Mouse (Mus musculus) heart, postnatal 14 days (tissue): Measurements from ENCODE around the gene Kif9. TPM values are rescaled to one million over a fixed set of nuclear protein-coding genes. Genes with fewer than 3 reads are reported as not detected.

Experiments used
- DNase-seq, 2 experiments: peaks; one replicate each; pipeline ENCODE4 v3.0.0; 2021 to 2022
- intact Hi-C: fragments of 180-260 bp; cut with DNase I; formaldehyde crosslinking; loops from one replicate; pipeline ENCODE4 v1.15.1; 2025
- total RNA-seq, 2 experiments: library from RNA; stranded (reverse); gene quantifications; 2 replicates each; pipeline ENCODE4 v1.2.3; 2021

The Kif9 gene
- total RNA-seq, 2 experiments from 2014 or later = 0.24 to 0.31 TPM

DNA sequence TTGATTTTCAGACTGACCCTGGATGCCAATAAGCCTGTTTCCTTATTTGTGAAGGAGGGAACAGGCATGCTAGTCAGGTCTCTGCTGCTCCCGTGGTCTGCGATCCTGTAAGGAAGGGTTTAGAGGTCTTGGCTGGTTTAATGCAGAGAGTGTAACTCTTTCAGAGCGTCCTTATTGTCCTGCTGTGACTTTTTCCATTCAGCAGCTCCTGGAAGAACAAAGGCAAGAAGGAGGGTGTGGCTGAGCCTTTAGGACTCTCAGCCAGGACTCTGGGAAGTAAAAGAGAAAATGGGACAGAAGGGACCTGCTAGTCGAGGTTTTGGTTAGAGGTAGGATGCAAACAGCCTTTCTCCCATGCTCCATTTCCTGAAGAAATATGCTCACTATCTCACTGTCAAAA, 12.1 kb downstream of the Kif9 start:
- intact Hi-C loops = no loop called here
- DNase-seq = no peak

DNA sequence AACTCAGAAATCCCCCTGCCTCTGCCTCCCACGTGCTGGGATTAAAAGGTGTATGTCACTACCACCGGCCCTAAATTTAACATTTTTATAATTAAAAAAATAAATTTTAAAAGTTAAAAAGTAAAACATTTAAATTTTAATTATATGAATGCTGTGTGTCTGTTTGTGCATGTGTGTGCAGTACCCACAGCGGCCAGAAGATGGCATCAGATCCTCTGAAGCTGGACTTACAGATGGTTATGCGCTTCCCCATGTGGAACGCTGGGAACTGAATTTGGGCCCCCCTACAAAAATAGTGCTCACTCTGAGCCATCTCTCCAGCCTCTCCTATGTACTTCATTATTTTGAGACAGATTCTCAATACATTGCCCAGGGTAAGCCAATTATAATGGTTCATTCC, 14.2 kb downstream of the Kif9 start:
- intact Hi-C loops = no loop called here
- DNase-seq = peak; percentile 4 to 9

DNA sequence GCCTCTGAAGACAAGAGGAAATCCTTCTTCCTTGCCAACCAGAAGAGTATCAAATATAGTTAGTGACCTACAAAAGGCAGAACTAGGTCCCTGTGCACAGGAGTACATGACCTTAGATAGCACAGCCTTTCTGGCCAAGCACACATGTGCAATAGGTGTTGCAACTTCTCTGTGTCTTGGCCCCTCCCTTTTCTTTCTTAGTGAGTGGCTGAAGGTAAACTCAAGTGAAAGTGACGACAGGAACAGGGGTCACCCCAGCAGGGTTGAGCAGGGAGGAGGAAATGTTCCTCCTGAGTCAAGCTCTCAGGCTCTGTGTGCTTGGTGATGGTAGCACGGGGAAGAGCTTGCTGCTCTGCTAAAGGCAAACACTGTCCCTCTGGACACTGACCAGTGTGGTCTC, 49.0 kb downstream of the Kif9 start:
- DNase-seq = no peak
- intact Hi-C loops = no loop called here

- intact Hi-C loops = no loop called here
These were observed 52.4 kb downstream of the Kif9 start for GRCm38 (mm10) chr9:110529002-110529737.

DNA sequence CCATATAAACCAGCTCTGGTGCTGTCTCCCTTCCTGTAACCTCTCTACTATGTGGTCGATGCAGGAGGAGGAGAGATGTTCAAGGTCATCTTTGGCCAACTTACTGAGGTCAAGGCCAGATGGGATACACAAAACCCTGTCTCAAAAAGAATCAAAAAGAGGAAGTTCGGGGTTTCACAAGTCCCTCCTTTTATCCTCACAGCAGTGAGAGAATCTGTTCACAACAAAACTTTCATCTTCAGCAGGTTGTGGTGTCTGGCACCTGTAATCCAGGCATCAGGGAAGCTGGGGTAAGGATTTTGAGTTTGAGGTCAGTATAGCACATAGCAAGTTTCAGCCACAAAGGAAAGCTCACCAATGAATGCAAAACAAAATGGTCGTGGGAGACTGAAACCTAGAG, 53.9 kb downstream of the Kif9 start:
- DNase-seq = no peak
- intact Hi-C loops = loop anchor here (5.0 to 10.0 kb wide), 3 partner anchors 86 to 344 kb away; partner anchors contain the start of gene Als2cl

More at GRCm38 (mm10) chr9:110529002-110529737, 52.4 kb downstream of the Kif9 start:
- no peak for DNase-seq

DNA sequence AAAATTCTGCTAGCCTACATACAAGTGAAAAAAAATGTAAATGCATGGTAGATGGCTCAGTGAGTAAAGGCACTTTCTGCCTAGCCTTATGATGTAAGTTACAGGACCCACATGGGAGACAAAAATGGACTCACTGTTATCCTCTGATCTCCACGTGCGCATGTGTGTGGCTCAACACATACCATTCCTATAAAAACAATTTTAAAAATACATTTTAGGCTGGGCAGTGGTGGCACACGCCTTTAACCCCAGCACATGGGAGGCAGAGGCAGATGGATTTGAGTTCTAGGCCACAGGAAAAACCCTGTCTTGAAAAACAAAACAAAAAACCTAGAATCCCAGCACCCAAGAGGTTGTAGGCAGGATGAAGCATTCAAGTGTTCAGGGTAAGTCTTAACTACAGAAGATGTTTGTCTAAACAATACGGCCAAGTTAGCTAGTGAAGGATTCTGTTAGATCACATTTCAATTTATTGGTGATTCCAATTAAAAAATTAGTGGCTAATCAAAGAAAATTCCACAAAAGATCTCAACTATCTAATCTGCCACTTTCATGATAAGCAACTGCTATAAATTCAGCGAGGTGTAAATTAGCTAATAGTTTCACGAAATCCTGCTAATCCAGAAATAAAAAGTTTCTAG, 54.5 kb downstream of the Kif9 start:
- intact Hi-C loops = loop anchor here (5.0 to 10.0 kb wide), 3 partner anchors 86 to 344 kb away; partner anchors contain the start of gene Als2cl
- DNase-seq = no peak

DNA sequence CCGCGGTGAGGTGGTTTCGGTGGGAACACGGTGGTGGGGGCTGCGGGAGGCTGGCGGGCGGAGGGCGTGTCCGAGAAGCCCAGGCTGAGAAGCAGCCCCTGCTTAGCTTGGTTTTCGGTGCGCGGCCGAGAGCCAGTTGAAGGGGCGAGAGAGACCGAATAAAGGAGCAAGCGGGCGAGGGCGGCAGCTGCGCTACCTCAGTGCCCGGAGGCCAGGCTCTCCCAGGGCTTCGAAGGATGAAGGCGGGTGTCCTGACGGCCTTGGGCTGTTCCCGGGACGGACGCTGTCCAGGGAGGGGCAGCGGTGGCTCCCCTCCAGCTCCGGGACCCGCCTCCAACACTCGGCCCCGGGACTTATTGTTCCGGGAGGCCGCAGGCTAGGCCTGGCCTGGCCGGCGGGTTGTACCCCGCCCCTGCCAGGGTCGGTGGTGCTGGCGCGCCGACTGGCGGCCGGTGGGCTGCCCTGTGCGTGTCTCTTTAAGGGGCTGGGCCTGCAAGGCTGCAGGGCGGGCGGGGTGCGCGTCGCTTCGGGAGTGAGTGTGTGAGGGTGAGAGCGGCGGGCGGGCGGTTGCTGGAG, 55.2 kb downstream of the Kif9 start:
- intact Hi-C loops = loop anchor here (2.0 to 10.0 kb wide), 5 partner anchors 55 to 343 kb away; partner anchors contain the start of genes Als2cl, Kif9 and Klhl18
- DNase-seq = peak; percentile 94 to 97

GRCm38 (mm10) chr9:110532538-110533291, 56.0 kb downstream of the Kif9 start, which contains the start of gene Setd2:
TSS of gene Setd2 (plus strand) at chr9:110532597.
- intact Hi-C loops = loop anchor here (2.0 to 10.0 kb wide), 5 partner anchors 56 to 342 kb away; partner anchors contain the start of genes Als2cl, Kif9 and Klhl18
- peak; percentile 77 to 82 for DNase-seq

DNA sequence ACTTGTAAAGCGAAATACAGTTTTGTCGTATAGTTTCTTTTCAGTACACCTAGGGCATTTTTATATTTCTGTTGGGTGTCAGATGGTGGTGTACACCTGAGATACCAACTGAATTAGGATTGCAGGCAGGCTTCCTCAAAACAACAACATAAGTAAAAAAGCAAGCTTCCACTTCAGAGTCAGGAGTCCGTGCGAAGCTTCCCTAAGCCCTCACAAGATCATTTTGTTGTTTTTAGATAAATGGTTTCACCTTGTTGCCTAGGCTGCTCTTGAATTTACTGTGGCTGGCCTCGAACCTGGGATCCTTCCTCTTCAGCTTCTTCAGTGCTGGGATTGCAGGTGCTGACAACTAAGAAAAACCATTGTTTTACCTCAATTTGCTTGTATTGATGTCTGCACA, 56.9 kb downstream of the Kif9 start:
- intact Hi-C loops = loop anchor here (2.0 to 10.0 kb wide), 5 partner anchors 57 to 341 kb away; partner anchors contain the start of genes Als2cl, Kif9 and Klhl18
- DNase-seq = no peak

DNA sequence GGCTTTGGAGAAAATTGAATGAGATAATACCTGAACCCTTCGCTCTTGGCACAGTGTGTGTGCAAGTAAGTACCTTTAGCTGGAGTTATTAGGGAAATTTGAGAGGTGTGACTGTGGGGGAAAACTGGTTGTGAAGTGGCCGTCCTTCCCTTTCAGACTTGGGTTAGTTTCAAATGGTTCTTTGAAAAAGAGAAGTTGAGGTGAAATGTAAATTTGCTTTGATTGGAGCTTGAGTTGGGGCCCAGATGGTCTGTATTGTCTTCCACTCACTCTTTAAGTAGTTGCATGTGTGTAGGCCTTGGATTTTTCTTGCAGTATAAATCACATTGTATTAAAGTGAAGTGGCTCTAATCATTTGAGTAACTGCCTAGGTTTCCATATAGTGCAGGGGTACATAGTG, 58.4 kb downstream of the Kif9 start:
- intact Hi-C loops = loop anchor here (10.0 kb wide), 2 partner anchors 90 to 340 kb away; partner anchors contain the start of gene Als2cl
- no peak for DNase-seq

- no peak for DNase-seq
- intact Hi-C loops = loop anchor here (10.0 kb wide), 2 partner anchors 92 to 338 kb away; partner anchors contain the start of gene Als2cl
These were observed 59.9 kb downstream of the Kif9 start for GRCm38 (mm10) chr9:110536636-110537035.

GRCm38 (mm10) chr9:110538511-110538910, 61.8 kb downstream of the Kif9 start:
- intact Hi-C loops = loop anchor here (10.0 kb wide), 2 partner anchors 94 to 336 kb away; partner anchors contain the start of gene Als2cl
- no peak for DNase-seq

DNA sequence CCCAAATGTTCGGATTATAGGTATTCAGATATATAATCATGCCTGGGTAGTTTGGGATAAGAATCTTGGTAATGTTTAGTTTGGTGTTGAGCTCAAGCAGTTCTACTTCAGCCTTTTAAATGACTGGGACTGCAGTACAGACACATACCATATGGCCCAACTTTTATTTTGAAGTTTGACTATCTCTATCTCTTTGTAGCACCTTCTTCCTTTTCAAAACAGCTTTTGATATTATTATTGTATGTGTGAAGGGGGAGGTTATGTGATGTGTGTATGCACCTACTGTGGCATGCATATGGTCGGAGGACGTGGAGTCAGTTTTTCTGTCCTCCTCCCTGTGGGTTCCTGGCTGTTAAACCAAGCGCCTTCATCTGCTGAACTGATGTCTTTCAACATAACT, 65.2 kb downstream of the Kif9 start:
- intact Hi-C loops = no loop called here
- no peak for DNase-seq

- intact Hi-C loops = no loop called here
- no peak for DNase-seq
These were observed 71.5 kb downstream of the Kif9 start for GRCm38 (mm10) chr9:110548261-110548660.

- intact Hi-C loops = no loop called here
- DNase-seq = no peak
These were observed 91.6 kb downstream of the Kif9 start for GRCm38 (mm10) chr9:110568309-110568708.

Other genes starting within 250 kb of the Kif9 start
- under 1 TPM; 0.32 to 0.41 TPM for gene Cspg5, start 233.2 kb upstream of the Kif9 start, total RNA-seq
- 1 to 10 TPM; 2.4 to 3.8 TPM for gene Elp6, start 171.8 kb upstream of the Kif9 start, total RNA-seq
- 10 to 100 TPM; 26.4 to 27.6 TPM for gene Scap, start 143.7 kb upstream of the Kif9 start, total RNA-seq
- gene Ptpn23, start 68.7 kb upstream of the Kif9 start, total RNA-seq = 10 to 100 TPM; 15.4 to 17.6 TPM
- gene Ngp, start 57.2 kb upstream of the Kif9 start, total RNA-seq = 1 to 10 TPM in 1 of 2 experiments, under 1 TPM in 1; 0.69 to 1.5 TPM
- gene Klhl18, start 264 bp upstream of the Kif9 start, total RNA-seq = 10 to 100 TPM; 13.3 to 13.4 TPM
- 10 to 100 TPM; 51.3 to 54.2 TPM for gene Setd2, start 55.6 kb downstream of the Kif9 start, total RNA-seq
- gene Nradd, start 147.5 kb downstream of the Kif9 start, total RNA-seq = 1 to 10 TPM; 1.1 to 1.2 TPM
- 10 to 100 TPM; 10.4 to 12.0 TPM for gene Nbeal2, start 177.2 kb downstream of the Kif9 start, total RNA-seq
- 10 to 100 TPM; 65.4 to 68.1 TPM for gene Ccdc12, start 179.5 kb downstream of the Kif9 start, total RNA-seq